Mouse (Mus musculus) spleen, postnatal 36 days (tissue): Measurements from ENCODE around the gene Rnf225.

Experiments used
- DNase-seq, 2 experiments: peaks; one replicate each; pipeline ENCODE4 v3.0.0; 2022; ENCODE audit warnings: low spot score in 2 of 2, mixed read lengths in 1 of 2

Gene Rnf225

DNA sequence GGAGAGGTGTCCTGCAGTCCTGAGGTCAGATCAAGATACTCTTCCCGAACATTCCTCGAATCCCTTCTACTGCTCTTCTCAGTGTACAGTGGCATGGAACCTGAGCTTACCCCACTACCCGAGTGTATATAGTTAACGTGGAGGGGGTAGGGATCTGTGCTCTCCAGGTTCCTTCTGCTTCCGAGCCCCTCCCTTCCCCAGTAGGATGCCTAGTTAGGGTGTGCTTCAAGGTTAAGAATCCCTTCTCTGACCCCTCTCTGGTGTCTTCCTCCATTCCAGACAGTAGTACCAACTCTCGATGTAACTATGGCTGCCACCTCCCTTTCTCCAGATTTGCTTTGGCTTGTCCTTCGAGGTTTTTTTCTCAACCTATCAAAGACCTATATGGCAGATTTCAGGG is 53.1 kb downstream of the Rnf225 start:
- no peak for DNase-seq
